Mouse (Mus musculus) subcutaneous adipose tissue, adult 2 months (tissue): ENCODE results near the gene Vmn1r230. TPM values are rescaled to one million over a fixed set of nuclear protein-coding genes. Genes with fewer than 3 reads are reported as not detected.

Source experiments
- polyA plus RNA-seq: library from polyadenylated mRNA; depleted of rRNA; stranded (reverse); fragments of >200 nt; gene quantifications from 2 replicates; pipeline ENCODE4 v1.2.3, GENCODE M21; 2012; ENCODE audit warnings: low replicate concordance; rRNA removed

Gene Vmn1r230
- polyA plus RNA-seq: not detected in 2 replicates

GRCm38 (mm10) chr17:20840144-20840543 lies at the start of gene Vmn1r230:
Gene Vmn1r230 (plus strand): TSS chr17:20840444.

GRCm38 (mm10) chr17:20811255-20811654 lies 29.0 kb upstream of the Vmn1r230 start, which contains the start of gene Vmn1r229:
Gene Vmn1r229 (plus strand): TSS chr17:20811555.

Other genes starting within 250 kb of the Vmn1r230 start
- not detected in 2 replicates for gene Vmn2r110, start 244.0 kb upstream of the Vmn1r230 start, polyA plus RNA-seq
- gene Fpr-rs3, start 215.6 kb upstream of the Vmn1r230 start, polyA plus RNA-seq: not detected in 2 replicates
- not detected in 2 replicates for gene Vmn1r226, start 157.6 kb upstream of the Vmn1r230 start, polyA plus RNA-seq
- not detected in 2 replicates for gene Vmn1r227, start 110.6 kb upstream of the Vmn1r230 start, polyA plus RNA-seq
- gene Vmn1r228, start 54.3 kb upstream of the Vmn1r230 start, polyA plus RNA-seq: not detected in 2 replicates
- not detected in 2 replicates for gene Vmn1r229, start 28.9 kb upstream of the Vmn1r230 start, polyA plus RNA-seq
- gene Vmn1r231, start 64.6 kb downstream of the Vmn1r230 start, polyA plus RNA-seq: not detected in 2 replicates
- gene Vmn1r232, start 79.3 kb downstream of the Vmn1r230 start, polyA plus RNA-seq: not detected in 2 replicates
- 275 and 294 TPM in 2 replicates for gene Ppp2r1a, start 104.9 kb downstream of the Vmn1r230 start, polyA plus RNA-seq
- gene Vmn1r233, start 156.0 kb downstream of the Vmn1r230 start, polyA plus RNA-seq: not detected in 2 replicates
- 4.3 and 4.5 TPM in 2 replicates for gene Zfp160, start 168.5 kb downstream of the Vmn1r230 start, polyA plus RNA-seq